Mouse (Mus musculus) hematopoietic stem cell, adult 5-6 weeks (primary cell): ENCODE measurements around the gene Fosl1. TPM values are rescaled to one million over a fixed set of nuclear protein-coding genes. Genes with fewer than 3 reads are reported as not detected.

Experiments used
- ATAC-seq, 2 experiments: fragments of 125-278 bp in 1 of 2; replicated peaks in 1 of 2; 2 replicates each; pipeline ENCODE4 v1.8.0; 2016 to 2017; ENCODE audit warnings: inconsistent platforms in 2 of 2, mild to moderate bottlenecking in 2 of 2, moderate number of reproducible peaks in 2 of 2, low read depth in 1 of 2, moderate TSS enrichment in 1 of 2; ENCODE audit not compliant: low FRiP score in 2 of 2, poor library complexity in 2 of 2, severe bottlenecking in 2 of 2, insufficient read depth in 1 of 2, low TSS enrichment in 1 of 2
- total RNA-seq: library from RNA; stranded (forward); fragments of 172-1452, 232-1000 nt; gene quantifications from 2 replicates; pipeline ENCODE4 v1.2.3, GENCODE M21; 2017

The Fosl1 gene
- total RNA-seq, 1 experiment from 2014 or later, result 4.2 TPM

GRCm38 (mm10) chr19:5422895-5423443, 24.4 kb upstream of the Fosl1 start:
- ATAC-seq, result no peak

- ATAC-seq, result no peak
These were observed 23.8 kb upstream of the Fosl1 start for GRCm38 (mm10) chr19:5423561-5423960.

- ATAC-seq, result peak; percentile 34 to 42; a peak in 3 of 4 replicates
These were observed 23.1 kb upstream of the Fosl1 start for GRCm38 (mm10) chr19:5424092-5424781.

GRCm38 (mm10) chr19:5424782-5425741, 22.3 kb upstream of the Fosl1 start, which contains the start of the genes Drap1 and AI837181:
Gene Drap1 (minus strand): TSS chr19:5424979.
Gene AI837181 (plus strand): TSS chr19:5425144.
- peak; percentile 70 to 72 for ATAC-seq

GRCm38 (mm10) chr19:5425906-5426565, 21.3 kb upstream of the Fosl1 start:
- ATAC-seq, result no peak

- no peak for ATAC-seq
These were observed 20.6 kb upstream of the Fosl1 start for GRCm38 (mm10) chr19:5426640-5427290.

GRCm38 (mm10) chr19:5428083-5428482, 19.3 kb upstream of the Fosl1 start:
- no peak for ATAC-seq

- no peak for ATAC-seq
These were observed 18.1 kb upstream of the Fosl1 start for GRCm38 (mm10) chr19:5429219-5429618.

- no peak for ATAC-seq
These were observed 17.5 kb upstream of the Fosl1 start for GRCm38 (mm10) chr19:5429806-5430205.

GRCm38 (mm10) chr19:5430408-5430807, 16.9 kb upstream of the Fosl1 start:
- ATAC-seq, result no peak

- ATAC-seq, result no peak
These were observed 15.4 kb upstream of the Fosl1 start for GRCm38 (mm10) chr19:5431911-5432464.

- peak; percentile 63 to 76 for ATAC-seq
These were observed 14.1 kb upstream of the Fosl1 start for GRCm38 (mm10) chr19:5432992-5433852.

- no peak for ATAC-seq
These were observed 13.4 kb upstream of the Fosl1 start for GRCm38 (mm10) chr19:5433951-5434350.

- peak in 1 of 2 experiments; percentile 11; a peak in 1 of 4 replicates for ATAC-seq
These were observed 2.9 kb upstream of the Fosl1 start for GRCm38 (mm10) chr19:5444371-5444908.

- no peak for ATAC-seq
These were observed 2.4 kb upstream of the Fosl1 start for GRCm38 (mm10) chr19:5444954-5445353.

GRCm38 (mm10) chr19:5445747-5446146, 1.6 kb upstream of the Fosl1 start:
- ATAC-seq, result no peak
